Mouse (Mus musculus) heart, adult 2 months (tissue): ENCODE data around the gene Zfp420.

Source experiments
- CTCF ChIP-seq: fragments of 200-600 bp; IDR thresholded peaks from 2 replicates; pipeline ENCODE4 v1.8.1; 2022; ENCODE audit warnings: antibody characterized with exemption, mild to moderate bottlenecking, moderate library complexity
- POLR2A ChIP-seq: fragments of 200-500 bp; IDR thresholded peaks from 2 replicates; pipeline ENCODE4 v1.6.1; 2011; ENCODE audit warnings: mild to moderate bottlenecking, low read depth, low read length, control low read depth; ENCODE audit not compliant: insufficient read depth

GRCm38 (mm10) chr7:29880056-29880455, 20.3 kb downstream of the Zfp420 start:
- no peak for TF ChIP-seq CTCF
- TF ChIP-seq POLR2A: no peak
